Mouse (Mus musculus) CH12.LX (cell line): ENCODE measurements around the gene Ccdc141.

Experiments used
- CTCF ChIP-seq, 2 experiments: IDR thresholded peaks in 1 of 2; conservative IDR thresholded peaks in 1 of 2; 2 replicates each; pipeline ENCODE4 v1.5.1; 2011 to 2012; ENCODE audit warnings: low read depth in 2 of 2, low read length in 2 of 2, improper control_type of control experiment in 1 of 2, inconsistent platforms in 1 of 2, mild to moderate bottlenecking in 1 of 2, moderate library complexity in 1 of 2
- E2F4 ChIP-seq: IDR thresholded peaks from 2 replicates; pipeline ENCODE4 v1.6.1; 2011; ENCODE audit warnings: low read depth, low read length, improper control_type of control experiment; ENCODE audit not compliant: insufficient replicate concordance
- MXI1 ChIP-seq: IDR thresholded peaks from 2 replicates; pipeline ENCODE4 v1.6.1; 2011; ENCODE audit warnings: mild to moderate bottlenecking, low read depth, low read length, improper control_type of control experiment
- POLR2A ChIP-seq: IDR thresholded peaks from 2 replicates; pipeline ENCODE4 v1.6.1; 2011; ENCODE audit warnings: low read depth, mild to moderate bottlenecking, improper control_type of control experiment, low read length
- TCF12 ChIP-seq: IDR thresholded peaks from 2 replicates; pipeline ENCODE4 v1.6.1; 2014; ENCODE audit warnings: low read depth, mild to moderate bottlenecking, inconsistent platforms, low read length, improper control_type of control experiment
- USF2 ChIP-seq: conservative IDR thresholded peaks from 2 replicates; pipeline ENCODE4 v1.6.1; 2011; ENCODE audit warnings: low read depth, low read length, improper control_type of control experiment
- ZNF384 ChIP-seq: IDR thresholded peaks from 2 replicates; pipeline ENCODE4 v1.6.1; 2012; ENCODE audit warnings: low read depth, low read length, improper control_type of control experiment, inconsistent platforms

DNA sequence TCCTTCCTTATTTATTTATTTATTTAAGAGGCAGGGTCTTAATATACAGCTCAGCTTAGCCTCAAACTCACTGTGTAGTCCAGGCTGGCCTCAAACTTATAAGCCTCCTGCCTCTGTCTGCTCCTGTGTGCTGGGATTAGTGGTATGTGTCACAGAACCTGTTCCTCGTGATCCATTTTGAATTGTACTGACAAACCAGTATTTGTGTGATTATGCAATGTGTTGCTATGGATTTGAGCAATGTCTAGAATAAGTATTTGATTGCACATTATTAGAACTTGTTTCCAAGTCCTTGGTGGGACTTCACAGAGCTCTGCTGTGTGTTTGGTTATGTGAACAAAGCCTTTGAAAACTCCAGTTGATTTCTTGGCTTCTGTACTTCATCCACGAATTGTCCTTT, 167.3 kb downstream of the Ccdc141 start:
- TF ChIP-seq CTCF (conservative IDR thresholded peaks at IDR 0.05 in 1 of 2, IDR thresholded peaks at IDR 0.05 in 1 of 2; ENCODE audit: low read depth in 2 of 2, low read length in 2 of 2) (no peak), USF2 (no peak), E2F4 (no peak), MXI1 (no peak), ZNF384 (no peak), TCF12 (no peak), POLR2A (no peak)
